Mouse (Mus musculus) myocyte (in vitro differentiated cells): ENCODE results near the gene 2010315B03Rik.

Experiments used
- CEBPB ChIP-seq: IDR thresholded peaks from 2 replicates; pipeline ENCODE4 v1.6.1; 2011; ENCODE audit warnings: mild to moderate bottlenecking, moderate library complexity; ENCODE audit not compliant: poor library complexity, insufficient read depth, severe bottlenecking
- E2F4 ChIP-seq: IDR thresholded peaks from one replicate; pipeline ENCODE4 v1.6.1; 2011; ENCODE audit warnings: mild to moderate bottlenecking, control low read depth, moderate library complexity; ENCODE audit not compliant: insufficient read depth
- POLR2A ChIP-seq: IDR thresholded peaks from one replicate; pipeline ENCODE4 v1.6.1; 2011; ENCODE audit warnings: low read depth, mild to moderate bottlenecking, control low read depth, moderate library complexity; ENCODE audit not compliant: insufficient read length
- POLR2AphosphoS2 ChIP-seq: IDR thresholded peaks from one replicate; pipeline ENCODE4 v1.6.1; 2011; ENCODE audit warnings: low read depth, control low read depth; ENCODE audit not compliant: insufficient read length
- USF1 ChIP-seq: IDR thresholded peaks from one replicate; pipeline ENCODE4 v1.6.1; 2011; ENCODE audit warnings: low read depth, mild to moderate bottlenecking, control low read depth, moderate library complexity

DNA sequence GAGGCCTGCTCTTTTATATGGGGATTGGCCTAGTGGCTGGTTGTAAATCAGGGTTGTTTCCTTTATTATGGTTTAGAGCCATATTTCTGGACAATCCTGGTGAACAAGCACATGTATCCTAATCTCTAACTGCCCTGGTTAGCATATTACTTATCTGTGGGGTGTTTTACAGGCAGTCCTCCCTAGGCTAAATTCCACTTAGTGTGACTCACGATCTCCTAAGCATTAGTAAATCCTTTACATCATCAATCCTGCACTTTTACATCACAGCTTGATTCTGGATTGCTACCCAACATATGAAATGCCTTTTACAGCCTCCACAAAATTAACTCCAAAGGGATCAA, 31.1 kb downstream of the 2010315B03Rik start:
- no peak for TF ChIP-seq USF1
- TF ChIP-seq E2F4 = no peak
- TF ChIP-seq POLR2A = no peak
- TF ChIP-seq CEBPB = no peak
- TF ChIP-seq POLR2AphosphoS2 = no peak
